Mouse (Mus musculus): Measurements from ENCODE around the gene Dpp6.

Gene Dpp6

DNA sequence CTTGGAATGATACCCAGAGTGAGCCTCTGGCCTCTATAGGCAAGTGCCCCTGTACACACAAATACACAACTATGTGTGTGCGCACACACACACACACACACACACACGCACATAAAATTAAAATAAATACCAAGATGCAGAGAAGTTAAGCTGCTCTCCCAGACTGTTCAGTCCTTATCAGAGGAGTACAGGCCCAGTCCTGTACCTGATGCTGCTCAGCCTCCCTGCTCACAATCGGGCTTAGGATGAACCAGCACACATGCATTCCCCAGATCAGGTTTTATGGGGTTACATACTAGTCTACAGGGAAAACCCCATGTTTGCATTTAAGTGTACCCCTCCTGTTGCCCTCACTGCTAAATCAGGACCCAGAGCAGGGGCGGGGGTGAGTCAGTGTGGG, 847.1 kb downstream of the Dpp6 start:
- no peak for DNase-seq (ENCODE audit: low spot score in 2 of 2)

DNA sequence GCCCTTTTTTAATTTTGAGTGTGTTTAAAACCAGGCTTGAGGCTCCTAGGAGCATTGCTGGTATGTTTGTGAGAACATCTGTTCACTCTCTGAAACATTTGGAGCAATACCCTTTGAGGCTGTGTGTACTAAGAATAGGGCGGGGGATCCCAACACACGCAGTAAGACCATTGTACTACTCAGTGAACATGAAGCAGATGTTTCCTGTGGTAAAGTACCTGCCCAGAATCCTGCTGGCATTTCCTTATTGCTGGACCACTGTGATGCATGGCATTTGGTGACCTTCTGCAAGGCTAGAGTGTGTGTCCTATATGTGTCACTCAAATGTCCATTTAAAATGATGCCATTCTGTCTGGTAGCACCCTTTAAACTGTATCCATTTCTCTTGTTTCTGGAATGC, 854.5 kb downstream of the Dpp6 start:
- no peak for DNase-seq (ENCODE audit: low spot score in 2 of 2)

DNA sequence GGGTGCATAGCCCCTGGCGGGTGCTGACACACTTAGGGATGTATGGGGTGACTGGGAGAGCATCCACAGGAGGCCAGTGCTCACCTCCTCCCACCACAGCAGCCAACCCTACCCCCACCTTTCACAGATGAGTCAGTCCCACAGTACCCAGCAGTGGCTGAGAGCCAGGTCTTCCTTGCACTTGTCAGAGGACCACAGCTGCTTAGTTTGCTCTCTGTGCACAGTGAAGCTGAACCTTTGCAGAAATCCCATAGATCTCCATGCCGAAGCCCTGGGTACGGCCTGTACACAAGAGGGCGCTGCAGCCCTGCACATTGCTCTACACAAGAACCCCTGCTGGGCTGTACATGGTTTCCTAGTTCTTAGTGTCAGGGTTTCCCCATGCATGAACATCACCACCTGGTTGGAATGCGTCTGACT, 860.3 kb downstream of the Dpp6 start:
- no peak for DNase-seq (ENCODE audit: low spot score in 2 of 2)

DNA sequence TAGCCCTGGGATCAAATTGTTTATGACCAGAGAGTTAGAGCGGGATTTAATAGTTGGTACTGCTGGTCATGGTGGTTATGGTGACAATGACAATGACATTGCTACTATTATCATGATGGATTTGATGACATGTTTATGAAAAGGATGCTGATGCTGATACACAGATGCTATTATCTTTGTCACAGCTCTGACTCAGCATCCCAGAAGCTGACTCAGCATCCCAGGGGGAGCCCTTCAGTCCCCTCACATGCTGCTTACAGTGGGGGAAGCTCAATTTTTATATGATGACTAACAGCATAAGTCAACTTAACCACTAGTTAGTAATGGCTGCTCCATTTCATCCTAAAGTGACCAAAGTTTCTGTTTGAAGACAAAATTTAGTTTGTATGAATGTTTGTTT, 862.1 kb downstream of the Dpp6 start:
- no peak for DNase-seq (ENCODE audit: low spot score in 2 of 2)

DNA sequence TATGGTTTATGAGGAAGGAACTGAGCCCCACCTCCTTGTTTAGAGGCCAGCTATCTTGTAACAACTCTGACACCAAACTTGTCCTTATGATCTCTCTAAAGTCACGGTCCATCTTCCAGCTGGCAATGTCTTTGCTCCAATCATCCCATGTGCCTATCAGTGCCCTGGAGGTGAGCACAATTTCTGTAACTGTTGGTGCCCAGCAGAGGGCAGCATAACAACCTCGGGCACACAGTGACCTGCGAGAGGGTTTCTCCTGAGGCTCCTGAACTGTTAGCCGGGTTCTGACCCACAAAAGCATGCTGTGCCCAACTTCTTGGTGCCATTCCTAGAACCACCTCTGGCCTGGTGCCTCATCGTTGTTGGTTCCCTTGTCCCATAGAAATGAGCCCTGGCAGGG, 863.5 kb downstream of the Dpp6 start:
- DNase-seq (ENCODE audit: low spot score in 2 of 2), result peak in 1 of 2 experiments; percentile 2

DNA sequence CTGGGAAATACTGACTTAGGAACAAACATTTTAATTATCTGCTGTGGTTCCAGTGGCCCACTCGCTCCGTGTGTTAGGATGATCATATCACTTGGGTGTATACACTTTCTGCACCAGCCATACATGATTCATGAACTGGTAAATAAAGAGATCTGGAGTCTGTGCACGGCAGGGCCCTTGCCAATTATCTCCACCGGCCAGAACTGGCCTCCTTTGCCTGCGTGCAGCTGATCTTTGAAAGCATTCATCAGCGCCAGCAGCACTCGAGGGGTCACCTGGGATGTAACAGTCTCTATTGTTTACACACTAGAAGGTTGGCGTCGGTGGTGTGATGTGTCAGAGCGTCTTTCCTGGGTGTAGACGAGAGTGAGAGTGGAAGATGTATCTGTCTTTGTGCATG, 868.2 kb downstream of the Dpp6 start:
- DNase-seq (ENCODE audit: low spot score in 2 of 2), result no peak

DNA sequence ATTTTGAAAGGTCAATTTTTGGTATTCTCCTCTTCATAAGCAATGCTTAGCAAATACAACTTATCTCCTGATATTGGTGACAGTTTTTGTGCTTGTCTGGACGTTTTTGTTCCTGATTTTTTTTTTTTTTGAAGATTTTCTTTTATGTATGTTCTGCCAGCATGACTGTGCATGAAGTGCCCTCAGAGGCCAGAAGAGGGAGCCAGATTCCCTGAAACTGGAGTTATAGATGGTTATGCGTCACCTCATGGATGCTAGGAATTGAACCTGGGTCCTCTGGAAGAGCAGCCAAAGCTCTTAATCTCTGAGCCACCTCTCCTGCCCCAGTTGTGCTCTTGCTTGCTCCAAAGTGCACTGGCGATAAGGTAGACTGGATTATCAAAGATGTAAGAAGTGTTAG, 868.9 kb downstream of the Dpp6 start:
- DNase-seq (ENCODE audit: low spot score in 2 of 2), result no peak

DNA sequence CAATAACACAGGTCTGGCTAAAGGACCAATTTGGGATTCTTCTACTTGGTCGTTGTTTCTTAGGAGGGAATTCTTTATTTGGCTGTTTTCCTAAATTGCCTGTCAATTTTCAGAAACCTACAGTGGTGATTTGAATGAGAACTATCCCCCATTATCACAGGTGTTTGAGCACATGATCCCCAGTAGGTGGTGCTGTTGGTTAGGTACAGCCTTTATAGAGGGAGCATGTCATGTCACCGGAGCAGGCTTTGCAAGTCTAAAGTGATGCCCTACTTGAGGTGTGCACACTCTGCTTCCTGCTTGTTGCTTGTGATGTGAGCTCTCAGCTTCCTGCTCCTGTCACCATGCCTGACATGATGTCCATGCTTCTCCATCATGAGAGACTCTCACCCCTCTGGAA, 870.3 kb downstream of the Dpp6 start:
- no peak for DNase-seq (ENCODE audit: low spot score in 2 of 2)

DNA sequence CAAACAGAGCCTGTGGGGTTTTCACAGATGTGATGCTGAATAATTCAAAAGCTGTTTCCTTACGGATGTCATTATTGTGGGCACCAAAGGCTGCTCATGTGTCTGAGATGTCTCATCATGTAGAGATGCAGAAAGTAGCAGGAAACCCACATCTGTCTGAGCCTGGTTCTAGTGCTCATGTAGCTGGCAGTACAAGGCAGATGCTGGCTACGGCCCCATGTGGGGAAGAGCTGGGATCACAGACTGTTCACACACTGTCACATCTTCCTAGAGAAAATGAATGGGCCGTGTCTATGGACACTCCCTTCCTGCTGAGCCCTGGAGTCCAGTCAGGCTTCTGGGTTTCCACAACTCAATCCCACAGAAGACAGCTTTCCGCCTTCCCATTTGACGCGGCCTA, 885.5 kb downstream of the Dpp6 start:
- no peak for DNase-seq (ENCODE audit: low spot score in 2 of 2)

DNA sequence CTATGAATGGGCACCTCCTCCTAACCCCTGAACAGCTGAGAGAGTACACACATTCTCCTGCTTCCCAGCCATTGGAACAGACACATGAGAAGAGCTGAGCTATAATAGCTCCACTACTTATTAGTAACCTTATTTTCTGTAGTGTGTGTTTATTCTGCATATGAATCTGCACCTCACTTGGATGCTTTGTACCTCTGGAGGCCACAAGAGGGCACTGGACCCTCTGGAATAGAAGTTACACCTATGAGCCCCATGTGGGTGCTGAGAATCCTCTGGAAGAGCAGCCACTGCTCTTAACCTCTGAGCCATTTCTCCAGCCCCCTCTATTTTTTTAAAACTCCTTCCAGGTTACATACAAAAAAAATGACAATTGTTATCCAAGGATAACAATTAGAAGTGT, 888.0 kb downstream of the Dpp6 start:
- no peak for DNase-seq (ENCODE audit: low spot score in 2 of 2)

DNA sequence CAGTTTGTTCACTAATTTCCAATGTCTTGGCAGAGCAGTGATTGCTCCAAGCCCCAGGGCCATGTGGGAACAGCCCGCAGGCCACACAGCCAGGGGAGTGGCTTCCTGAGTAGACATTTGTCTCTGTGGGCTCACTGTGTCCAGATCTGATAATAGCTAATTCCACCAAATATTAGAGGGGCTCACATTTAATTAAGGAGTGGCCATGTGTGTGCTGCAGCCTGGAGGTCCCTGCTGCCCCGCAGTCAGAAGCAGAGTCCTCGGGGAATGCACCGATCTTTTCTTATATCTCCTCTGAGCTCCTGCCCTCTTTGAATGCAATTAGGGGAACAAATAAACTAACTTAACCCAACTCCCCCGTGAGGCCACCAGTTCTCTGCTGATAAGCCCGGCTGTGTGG, 889.5 kb downstream of the Dpp6 start:
- no peak for DNase-seq (ENCODE audit: low spot score in 2 of 2)

DNA sequence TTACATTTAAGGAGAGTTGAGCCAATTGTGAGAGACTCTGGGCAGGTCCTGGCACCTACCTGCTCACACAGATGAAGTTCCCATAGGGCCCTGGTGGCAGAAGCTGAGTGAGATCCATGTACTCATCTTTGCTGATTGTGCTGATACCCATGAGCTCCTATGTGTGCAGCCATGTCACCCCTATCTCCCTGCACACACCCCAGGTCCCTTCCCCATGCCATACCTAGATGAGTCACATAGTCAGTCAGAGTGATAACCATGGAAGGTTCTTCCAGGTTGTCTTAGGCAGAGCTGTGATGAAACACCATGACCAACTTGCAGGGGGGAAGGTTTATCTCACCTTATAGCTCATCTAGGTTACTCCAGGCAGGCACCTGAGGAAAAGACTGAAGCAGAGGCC, 890.3 kb downstream of the Dpp6 start:
- no peak for DNase-seq (ENCODE audit: low spot score in 2 of 2)

DNA sequence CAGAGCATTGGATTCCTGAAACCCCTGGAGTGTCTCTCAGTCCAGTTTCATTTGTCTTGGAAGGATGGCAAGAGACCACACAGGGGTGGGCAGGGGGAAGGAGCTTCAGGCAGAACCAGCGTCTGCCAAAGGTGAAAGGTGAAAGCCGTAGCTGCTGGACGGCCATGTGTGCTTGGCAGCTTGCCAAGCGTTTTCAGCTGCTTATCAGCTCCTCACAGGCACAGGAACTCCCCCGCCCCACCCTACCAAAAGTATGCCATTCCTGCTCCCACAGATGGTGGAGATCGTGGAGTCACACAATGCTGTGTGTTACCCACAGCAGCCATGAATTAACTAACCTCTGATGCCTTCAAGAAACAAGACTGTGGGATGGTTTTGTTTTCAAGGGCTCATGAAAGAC, 891.2 kb downstream of the Dpp6 start:
- DNase-seq (ENCODE audit: low spot score in 2 of 2), result peak in 1 of 2 experiments; percentile 5

DNA sequence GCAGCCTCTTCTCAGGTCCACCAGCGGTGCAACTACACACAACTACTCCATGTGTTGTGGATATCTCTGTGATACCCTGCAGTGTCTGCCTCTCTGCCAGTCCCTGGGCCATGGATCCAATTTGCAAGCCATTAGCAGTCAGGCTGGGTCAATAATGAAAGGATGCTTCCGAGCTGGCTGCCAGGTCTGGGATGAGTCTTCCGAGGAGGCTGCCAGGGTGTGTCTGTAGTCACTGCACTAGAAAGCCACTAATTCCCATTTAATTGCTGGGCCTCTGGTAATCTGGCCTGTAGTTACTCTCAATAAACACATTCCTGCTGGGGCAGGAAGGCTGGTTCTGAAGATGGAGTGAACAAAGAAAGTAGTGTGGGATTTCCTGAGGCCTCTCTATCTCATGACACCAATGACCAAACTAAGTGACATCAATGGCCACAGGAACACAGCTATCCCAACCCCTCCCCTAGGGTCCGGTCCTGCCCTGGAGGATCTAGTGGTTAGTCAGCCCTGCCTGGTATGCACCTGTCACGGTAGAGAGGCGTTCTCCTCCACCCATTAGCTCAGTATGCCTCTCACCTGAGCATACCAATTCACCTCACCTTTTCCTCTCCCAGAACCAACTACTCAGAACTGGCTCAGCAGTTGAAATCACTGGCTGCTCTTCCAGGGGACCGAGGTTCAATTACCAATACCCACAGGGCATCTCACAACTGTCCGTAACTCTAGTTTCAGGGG, 894.6 kb downstream of the Dpp6 start:
- no peak for DNase-seq (ENCODE audit: low spot score in 2 of 2)

DNA sequence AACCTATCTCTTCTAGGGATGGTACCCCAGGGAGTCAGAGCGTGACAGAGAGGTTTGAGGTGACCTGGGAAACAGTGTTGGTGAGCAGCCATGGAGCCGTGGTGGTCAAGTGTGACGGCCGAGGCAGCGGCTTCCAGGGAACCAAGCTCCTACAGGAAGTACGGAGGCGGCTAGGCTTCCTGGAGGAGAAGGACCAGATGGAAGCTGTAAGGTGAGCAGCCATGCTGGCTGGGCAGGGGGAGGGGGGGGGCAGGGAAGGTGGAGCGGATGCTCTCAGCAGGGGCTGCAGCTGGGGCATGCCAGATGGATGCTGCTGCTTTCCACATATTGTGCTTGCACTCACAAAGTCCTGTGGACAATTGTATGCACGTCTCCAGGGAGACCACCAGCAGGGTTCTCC, 897.4 kb downstream of the Dpp6 start:
- no peak for DNase-seq (ENCODE audit: low spot score in 2 of 2)

DNA sequence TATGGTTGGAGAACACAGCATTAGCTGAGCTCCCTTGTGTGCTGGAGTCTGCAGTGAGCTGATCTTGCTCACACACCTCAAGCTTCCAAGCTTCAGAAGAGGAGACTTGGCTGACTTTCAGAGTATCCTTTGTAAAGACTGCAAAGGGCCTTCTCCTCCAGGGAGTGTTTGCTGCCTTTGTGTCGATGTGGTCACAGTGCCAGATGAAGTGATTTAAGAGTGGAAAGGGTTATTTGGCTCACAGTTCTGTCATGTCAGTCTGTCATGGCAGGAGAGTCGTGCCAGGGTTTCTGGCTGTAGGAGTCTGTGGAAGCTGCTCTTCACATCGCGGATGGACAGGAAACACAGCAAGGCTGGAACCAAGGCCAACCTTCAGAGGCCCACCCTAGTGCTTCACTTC, 899.0 kb downstream of the Dpp6 start:
- no peak for DNase-seq (ENCODE audit: low spot score in 2 of 2)

DNA sequence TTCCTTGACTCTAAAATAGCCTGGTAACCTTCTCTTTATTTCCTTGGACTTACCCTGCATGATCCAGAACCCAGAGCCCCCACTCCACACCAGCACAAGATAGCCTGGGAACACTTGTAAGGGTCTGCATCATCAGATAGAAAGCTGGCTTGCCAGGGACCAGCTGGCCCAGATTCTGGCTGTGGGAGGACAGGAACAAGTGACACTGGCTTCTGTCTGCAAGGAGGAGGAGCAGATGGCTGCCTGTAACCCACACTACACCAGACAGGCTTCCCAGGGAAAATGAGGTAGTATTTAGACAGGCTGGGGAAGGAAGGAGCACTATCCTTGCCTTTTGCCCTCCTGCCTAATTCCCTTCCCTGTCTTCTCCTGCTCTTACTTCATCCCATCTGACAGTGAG, 900.3 kb downstream of the Dpp6 start:
- no peak for DNase-seq (ENCODE audit: low spot score in 2 of 2)

DNA sequence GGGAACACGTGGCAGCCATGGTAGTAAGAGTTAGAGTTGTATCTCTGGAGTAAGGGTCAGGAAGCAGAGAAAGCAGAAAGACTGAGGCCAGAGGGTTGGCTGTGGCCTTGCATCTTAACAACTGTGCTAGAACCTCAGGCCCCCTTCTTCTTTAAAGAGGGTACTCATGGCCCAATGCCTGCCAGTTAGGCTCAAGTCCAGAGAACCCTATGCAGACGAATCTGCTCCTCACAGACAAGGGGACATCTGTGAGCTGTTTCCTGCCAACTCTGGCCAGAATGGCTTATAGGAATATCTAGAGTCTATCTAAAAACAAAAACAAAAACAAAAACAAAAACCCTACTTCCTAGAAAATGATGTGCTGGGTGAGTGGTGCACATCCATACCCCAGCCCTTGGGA, 902.3 kb downstream of the Dpp6 start:
- DNase-seq (ENCODE audit: low spot score in 2 of 2), result no peak

DNA sequence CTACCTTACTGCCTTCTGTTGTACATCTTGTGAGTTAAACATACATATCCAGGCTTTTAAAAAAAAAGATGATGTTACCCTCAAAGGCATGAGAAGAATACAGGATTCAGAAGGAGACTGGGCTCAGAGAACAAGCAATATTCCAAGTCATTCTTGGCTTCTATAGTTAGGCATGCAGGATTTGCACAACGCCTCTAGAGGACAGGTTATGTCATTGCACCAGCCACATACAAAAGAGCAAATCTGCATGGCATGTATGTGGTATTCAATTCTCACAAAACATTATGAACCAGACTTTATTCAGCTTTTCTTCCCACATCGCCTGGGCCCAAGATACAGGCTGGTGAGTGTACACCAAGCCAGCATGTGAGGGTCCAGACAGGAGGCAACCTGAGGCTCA, 907.5 kb downstream of the Dpp6 start:
- no peak for DNase-seq (ENCODE audit: low spot score in 2 of 2)

DNA sequence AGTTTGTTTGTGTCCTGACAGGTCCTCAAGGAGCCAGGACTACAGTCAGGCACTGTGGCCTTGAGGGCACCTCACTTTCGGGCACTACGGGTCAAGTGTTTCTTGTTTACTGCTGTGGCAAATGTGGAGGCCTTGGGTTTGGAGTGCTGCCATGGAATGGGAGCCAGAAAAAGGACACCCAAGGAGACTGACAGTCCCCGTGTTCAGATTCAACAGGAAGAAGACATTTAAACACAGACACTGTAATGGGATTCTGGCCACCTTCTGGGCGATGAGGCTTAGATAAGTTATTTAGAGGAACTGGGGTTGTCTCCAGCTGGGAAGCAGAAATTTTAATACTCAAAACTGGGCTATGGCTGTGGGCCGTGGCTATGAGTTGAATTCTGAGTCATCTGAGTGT, 913.7 kb downstream of the Dpp6 start:
- no peak for DNase-seq (ENCODE audit: low spot score in 2 of 2)

DNA sequence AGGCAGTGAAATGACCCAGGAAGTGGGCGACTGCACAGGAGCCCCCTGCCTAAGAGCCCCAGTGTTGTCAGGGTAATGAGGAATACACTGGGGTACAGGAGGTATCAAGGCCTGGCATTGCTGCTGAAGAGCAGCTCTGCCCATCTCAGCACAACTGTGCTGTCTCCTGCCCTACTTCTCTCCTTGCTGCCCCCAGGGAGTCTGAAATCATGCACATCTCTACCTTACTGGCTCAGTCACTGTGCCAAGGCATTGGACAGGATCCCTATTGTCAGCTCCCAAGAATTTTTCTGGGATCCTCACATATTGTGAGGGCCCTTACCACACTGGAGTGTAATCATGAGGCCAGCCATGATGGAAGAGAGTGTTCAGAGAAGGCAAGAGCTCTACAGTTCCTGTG, 914.4 kb downstream of the Dpp6 start:
- DNase-seq (ENCODE audit: low spot score in 2 of 2), result no peak

DNA sequence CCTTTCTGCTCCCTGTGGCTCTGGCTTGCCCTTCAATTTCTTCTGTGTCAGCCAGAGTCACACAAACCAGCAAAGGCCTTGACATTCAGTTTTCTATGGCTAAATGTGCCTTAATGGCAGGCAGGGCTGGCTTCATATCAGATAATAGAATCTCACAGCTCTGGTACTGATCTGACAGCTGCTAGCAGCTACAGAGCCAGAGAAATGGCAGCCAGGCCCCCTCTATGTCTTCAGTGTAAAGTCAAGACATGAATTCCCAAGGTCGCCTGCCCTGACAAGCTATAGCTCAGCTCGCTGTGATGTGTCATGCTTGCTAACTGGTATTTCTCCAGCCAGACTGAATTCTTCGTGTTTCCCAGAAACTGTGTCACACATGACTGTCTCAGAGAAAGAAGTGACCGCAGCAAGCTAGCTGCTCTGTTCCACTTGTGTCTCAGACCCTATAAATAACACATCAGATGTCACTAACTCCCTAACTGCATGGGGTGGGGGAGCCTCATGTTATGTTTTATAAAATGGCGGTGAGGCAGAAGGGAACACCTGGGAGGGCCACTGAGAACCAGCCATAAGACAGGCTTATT, 915.4 kb downstream of the Dpp6 start:
- no peak for DNase-seq (ENCODE audit: low spot score in 2 of 2)

DNA sequence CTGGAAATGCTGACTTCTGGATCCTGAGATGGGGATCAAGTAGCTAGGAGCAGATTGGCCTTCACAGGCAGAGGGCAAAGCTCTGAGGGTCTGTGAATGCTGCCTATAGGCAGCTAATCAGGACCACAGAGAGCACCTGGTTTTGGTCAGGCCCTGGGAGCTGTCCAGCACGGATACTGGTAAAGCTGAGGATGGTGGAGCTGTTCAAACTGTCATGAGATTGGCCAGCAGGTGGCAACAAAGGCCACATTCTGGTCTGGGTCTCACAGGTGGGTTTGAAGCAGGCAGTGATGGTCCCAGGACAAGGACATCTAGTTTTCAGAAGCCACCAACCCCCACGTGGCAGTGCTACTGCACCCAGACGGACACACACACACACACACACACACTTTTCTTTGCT, 920.2 kb downstream of the Dpp6 start:
- DNase-seq (ENCODE audit: low spot score in 2 of 2), result peak; percentile 9 to 11

DNA sequence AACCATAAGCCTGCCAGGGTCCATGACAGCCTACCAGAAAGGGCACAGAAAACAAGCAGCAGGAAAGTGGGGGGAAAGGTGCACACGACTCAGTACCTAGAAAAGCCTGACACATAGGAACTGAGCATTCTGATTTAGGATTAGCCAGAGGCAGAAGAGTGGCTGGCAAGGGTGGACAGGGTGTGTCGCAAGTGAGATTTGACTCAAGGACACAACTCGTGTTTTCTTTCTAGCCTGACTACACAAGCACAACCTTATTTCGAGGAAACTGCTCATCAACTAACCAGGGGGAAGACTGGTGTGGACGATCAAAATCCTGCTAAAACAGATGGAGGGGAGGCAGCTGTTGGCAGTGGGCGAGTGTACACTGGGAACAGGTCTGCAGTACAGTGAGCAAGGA, 922.2 kb downstream of the Dpp6 start:
- DNase-seq (ENCODE audit: low spot score in 2 of 2), result no peak

All from urinary bladder, postnatal 36 days (tissue).